Mouse (Mus musculus) heart, embryonic 13.5 days (tissue): ENCODE measurements around the gene Cfap70. TPM values are rescaled to one million over a fixed set of nuclear protein-coding genes. Genes with fewer than 3 reads are reported as not detected.

Source experiments
- ATAC-seq: fragments of 200-750 bp; cut with Nextera tagmentation; 2 replicates; pipeline ENCODE4 v1.8.0; 2017; ENCODE audit warnings: moderate TSS enrichment; ENCODE audit not compliant: insufficient number of reproducible peaks, low FRiP score, low TSS enrichment; ENCODE audit errors: extremely low read depth
- H3K27ac ChIP-seq: fragments of 300-500 bp; sonication (generic); replicated peaks from 2 replicates; pipeline ENCODE4 v1.5.1; 2015; ENCODE audit warnings: moderate library complexity, mild to moderate bottlenecking, inconsistent platforms
- H3K27me3 ChIP-seq: fragments of 300-500 bp; sonication (generic); replicated peaks from 2 replicates; pipeline ENCODE4 v1.6.1; 2015; ENCODE audit warnings: mild to moderate bottlenecking, inconsistent platforms
- H3K36me3 ChIP-seq: fragments of 300-500 bp; sonication (generic); 2 replicates; pipeline ENCODE4 v1.6.1; 2015; ENCODE audit warnings: mild to moderate bottlenecking, inconsistent platforms
- H3K4me1 ChIP-seq: fragments of 300-500 bp; sonication (generic); 2 replicates; pipeline ENCODE4 v1.6.1; 2015; ENCODE audit warnings: inconsistent platforms
- H3K4me2 ChIP-seq: fragments of 300-500 bp; sonication (generic); 2 replicates; pipeline ENCODE4 v1.6.1; 2015; ENCODE audit warnings: inconsistent platforms, mild to moderate bottlenecking, moderate library complexity
- H3K4me3 ChIP-seq: fragments of 300-500 bp; sonication (generic); 2 replicates; pipeline ENCODE4 v1.5.1; 2015; ENCODE audit warnings: moderate library complexity, mild to moderate bottlenecking, inconsistent platforms
- H3K9ac ChIP-seq: fragments of 300-500 bp; sonication (generic); 2 replicates; pipeline ENCODE4 v1.6.1; 2015; ENCODE audit warnings: inconsistent platforms, mild to moderate bottlenecking, moderate library complexity
- H3K9me3 ChIP-seq: fragments of 300-500 bp; sonication (generic); 2 replicates; pipeline ENCODE4 v1.6.1; 2016; ENCODE audit warnings: inconsistent platforms
- WGBS: fragments of 180-500 bp; shearing (Covaris S2); methylation state at CpG from one replicate; pipeline ENCODE4 v1.1.7; 2015; ENCODE audit warnings: mixed read lengths; 5-methylcytosine and 5-hydroxymethylcytosine counted together
- polyA plus RNA-seq: library from polyadenylated mRNA; unstranded; fragments of >200 nt; fragmentation: Nextera tagmentation; extraction: Ambion mirVana; gene quantifications from 2 replicates; pipeline ENCODE4 v1.2.1, GENCODE M21; 2015

The Cfap70 gene
- polyA plus RNA-seq, 1 experiment from 2014 or later, result 0.09 TPM

- peaks cover 12% of the 10 kb centered on the region for H3K36me3 ChIP-seq
- H3K27me3 ChIP-seq, result no peaks in the 10 kb centered on the region
- no peak for ATAC-seq
- H3K4me2 ChIP-seq, result peak overlapping the region; percentile 48
- peaks cover 25% of the 10 kb centered on the region for H3K4me1 ChIP-seq
- 0 out of 2 replicates have a peak overlapping the region, but pooled peaks have one; percentile 6 for H3K4me3 ChIP-seq
- H3K9ac ChIP-seq, result peak overlapping the region; percentile 50
- H3K27ac ChIP-seq, result no peak overlapping the region
- 76% methylated on average over 4 of the region's 4 CpGs for WGBS
- no peaks in the 10 kb centered on the region for H3K9me3 ChIP-seq
Observed at GRCm38 (mm10) chr14:20477261-20478025, 25.4 kb upstream of the Cfap70 start.

- no peak for ATAC-seq
- Histone ChIP-seq H3K9ac (no peak overlapping the region), H3K36me3 (peaks cover 97% of the 10 kb centered on the region), H3K27me3 (no peaks in the 10 kb centered on the region), H3K4me1 (no peaks in the 10 kb centered on the region), H3K9me3 (no peaks in the 10 kb centered on the region), H3K4me2 (no peak overlapping the region), H3K27ac (no peak overlapping the region), H3K4me3 (no peak overlapping the region)
- 78% methylated on average over 14 of the region's 14 CpGs for WGBS
Observed at GRCm38 (mm10) chr14:20460216-20460615, 8.2 kb upstream of the Cfap70 start.

- Histone ChIP-seq H3K36me3 (peaks cover 86% of the 10 kb centered on the region), H3K9me3 (no peaks in the 10 kb centered on the region), H3K27ac (no peak overlapping the region), H3K9ac (no peak overlapping the region), H3K4me3 (no peak overlapping the region), H3K4me2 (no peak overlapping the region), H3K4me1 (no peaks in the 10 kb centered on the region), H3K27me3 (no peaks in the 10 kb centered on the region)
- 94% methylated on average over 9 of the region's 9 CpGs for WGBS
- no peak for ATAC-seq
Observed at GRCm38 (mm10) chr14:20458378-20458777, 6.4 kb upstream of the Cfap70 start.

- Histone ChIP-seq H3K9ac (no peak overlapping the region), H3K27me3 (no peaks in the 10 kb centered on the region), H3K4me3 (no peak overlapping the region), H3K4me2 (no peak overlapping the region), H3K9me3 (no peaks in the 10 kb centered on the region), H3K27ac (no peak overlapping the region), H3K4me1 (peaks cover 9% of the 10 kb centered on the region; the same call in 1 of the 2 replicates), H3K36me3 (peaks cover 31% of the 10 kb centered on the region)
- 88% methylated on average over 5 of the region's 5 CpGs for WGBS
- ATAC-seq, result no peak
Observed at GRCm38 (mm10) chr14:20452929-20453328, 903 bp upstream of the Cfap70 start.

- ATAC-seq, result no peak
- peak overlapping the region; percentile 74 for H3K9ac ChIP-seq
- H3K4me2 ChIP-seq, result peak overlapping the region; percentile 80
- 0 out of 2 replicates have a peak overlapping the region, but pooled peaks have one; percentile 9 for H3K27ac ChIP-seq
- no peaks in the 10 kb centered on the region for H3K27me3 ChIP-seq
- H3K9me3 ChIP-seq, result no peaks in the 10 kb centered on the region
- H3K36me3 ChIP-seq, result peaks cover 17% of the 10 kb centered on the region
- WGBS, result 12% methylated on average over 2 of the region's 2 CpGs
- H3K4me1 ChIP-seq, result peaks cover 9% of the 10 kb centered on the region; the same call in 1 of the 2 replicates
- H3K4me3 ChIP-seq, result peak overlapping the region; percentile 48
Observed at GRCm38 (mm10) chr14:20451302-20451701, 724 bp downstream of the Cfap70 start.

- no peak overlapping the region for H3K4me2 ChIP-seq
- 59% methylated on average over 12 of the region's 12 CpGs for WGBS
- H3K27ac ChIP-seq, result no peak overlapping the region
- no peaks in the 10 kb centered on the region for H3K27me3 ChIP-seq
- no peaks in the 10 kb centered on the region for H3K36me3 ChIP-seq
- no peak for ATAC-seq
- H3K4me3 ChIP-seq, result no peak overlapping the region
- peaks cover 9% of the 10 kb centered on the region; the same call in 1 of the 2 replicates for H3K4me1 ChIP-seq
- no peaks in the 10 kb centered on the region for H3K9me3 ChIP-seq
- no peak overlapping the region for H3K9ac ChIP-seq
Observed at GRCm38 (mm10) chr14:20447209-20447608, 4.8 kb downstream of the Cfap70 start.

- Histone ChIP-seq H3K4me2 (peak overlapping the region; percentile 49), H3K4me3 (0 out of 2 replicates have a peak overlapping the region, but pooled peaks have one; percentile 8), H3K9ac (peak overlapping the region; percentile 37; the same call in 1 of the 2 replicates), H3K9me3 (no peaks in the 10 kb centered on the region), H3K4me1 (no peaks in the 10 kb centered on the region), H3K36me3 (no peaks in the 10 kb centered on the region), H3K27ac (no peak overlapping the region), H3K27me3 (no peaks in the 10 kb centered on the region)
- 47% methylated on average over 17 of the region's 17 CpGs for WGBS
- ATAC-seq, result no peak
Observed at GRCm38 (mm10) chr14:20442252-20442651, 9.8 kb downstream of the Cfap70 start.

GRCm38 (mm10) chr14:20436976-20437375, 15.1 kb downstream of the Cfap70 start:
- WGBS, result 60% methylated on average over 6 of the region's 6 CpGs
- H3K4me2 ChIP-seq, result no peak overlapping the region
- ATAC-seq, result no peak
- no peaks in the 10 kb centered on the region for H3K4me1 ChIP-seq
- no peaks in the 10 kb centered on the region for H3K9me3 ChIP-seq
- no peak overlapping the region for H3K4me3 ChIP-seq
- H3K27ac ChIP-seq, result no peak overlapping the region
- H3K9ac ChIP-seq, result no peak overlapping the region
- H3K27me3 ChIP-seq, result no peaks in the 10 kb centered on the region
- no peaks in the 10 kb centered on the region for H3K36me3 ChIP-seq

GRCm38 (mm10) chr14:20432420-20432819, 19.6 kb downstream of the Cfap70 start:
- Histone ChIP-seq H3K27ac (no peak overlapping the region), H3K9me3 (no peaks in the 10 kb centered on the region), H3K27me3 (no peaks in the 10 kb centered on the region), H3K4me3 (no peak overlapping the region), H3K4me2 (no peak overlapping the region), H3K36me3 (no peaks in the 10 kb centered on the region), H3K4me1 (no peaks in the 10 kb centered on the region), H3K9ac (no peak overlapping the region)
- WGBS, result 80% methylated on average over 4 of the region's 4 CpGs
- no peak for ATAC-seq

- no peak for ATAC-seq
- Histone ChIP-seq H3K4me1 (no peaks in the 10 kb centered on the region), H3K27ac (no peak overlapping the region), H3K9ac (no peak overlapping the region), H3K4me3 (no peak overlapping the region), H3K4me2 (no peak overlapping the region), H3K27me3 (no peaks in the 10 kb centered on the region), H3K9me3 (no peaks in the 10 kb centered on the region), H3K36me3 (no peaks in the 10 kb centered on the region)
- WGBS, result 70% methylated on average over 6 of the region's 6 CpGs
Observed at GRCm38 (mm10) chr14:20431726-20432125, 20.3 kb downstream of the Cfap70 start.

- Histone ChIP-seq H3K4me2 (no peak overlapping the region), H3K4me1 (no peaks in the 10 kb centered on the region), H3K27me3 (no peaks in the 10 kb centered on the region), H3K4me3 (no peak overlapping the region), H3K9ac (no peak overlapping the region), H3K27ac (no peak overlapping the region), H3K36me3 (no peaks in the 10 kb centered on the region), H3K9me3 (no peaks in the 10 kb centered on the region)
- 42% methylated on average over 1 of the region's 1 CpGs for WGBS
- no peak for ATAC-seq
Observed at GRCm38 (mm10) chr14:20429833-20430232, 22.2 kb downstream of the Cfap70 start.

- ATAC-seq, result no peak
- no peak overlapping the region for H3K4me3 ChIP-seq
- no peak overlapping the region for H3K4me2 ChIP-seq
- no peaks in the 10 kb centered on the region for H3K27me3 ChIP-seq
- 38% methylated on average over 1 of the region's 1 CpGs for WGBS
- no peak overlapping the region for H3K27ac ChIP-seq
- H3K9me3 ChIP-seq, result no peaks in the 10 kb centered on the region
- H3K4me1 ChIP-seq, result no peaks in the 10 kb centered on the region
- H3K36me3 ChIP-seq, result no peaks in the 10 kb centered on the region
- no peak overlapping the region for H3K9ac ChIP-seq
Observed at GRCm38 (mm10) chr14:20428593-20428992, 23.4 kb downstream of the Cfap70 start.
